Mouse (Mus musculus) embryonic facial prominence, embryonic 13.5 days (tissue): ENCODE measurements around the gene Ptch1. TPM values are rescaled to one million over a fixed set of nuclear protein-coding genes. Genes with fewer than 3 reads are reported as not detected.

Source experiments
- ATAC-seq: fragments of 200-750 bp; cut with Nextera tagmentation; 2 replicates; pipeline ENCODE4 v1.8.0; 2017; ENCODE audit warnings: low read depth; ENCODE audit not compliant: insufficient number of reproducible peaks, insufficient read depth, low FRiP score, low TSS enrichment
- H3K27ac ChIP-seq: fragments of 300-500 bp; sonication (generic); 2 replicates; pipeline ENCODE4 v1.5.1; 2015; ENCODE audit warnings: moderate library complexity, mild to moderate bottlenecking, inconsistent platforms
- H3K27me3 ChIP-seq: fragments of 300-500 bp; sonication (generic); 2 replicates; pipeline ENCODE4 v1.6.1; 2015; ENCODE audit warnings: mild to moderate bottlenecking, inconsistent platforms
- H3K36me3 ChIP-seq: fragments of 300-500 bp; sonication (generic); 2 replicates; pipeline ENCODE4 v1.6.1; 2015; ENCODE audit warnings: mild to moderate bottlenecking, inconsistent platforms
- H3K4me1 ChIP-seq: fragments of 300-500 bp; sonication (generic); 2 replicates; pipeline ENCODE4 v1.6.1; 2015; ENCODE audit warnings: inconsistent platforms
- H3K4me2 ChIP-seq: fragments of 300-500 bp; sonication (generic); 2 replicates; pipeline ENCODE4 v1.6.1; 2015; ENCODE audit warnings: moderate library complexity, mild to moderate bottlenecking, inconsistent platforms
- H3K4me3 ChIP-seq: fragments of 300-500 bp; sonication (generic); 2 replicates; pipeline ENCODE4 v1.5.1; 2015; ENCODE audit warnings: mild to moderate bottlenecking, inconsistent platforms
- H3K9ac ChIP-seq: fragments of 300-500 bp; sonication (generic); 2 replicates; pipeline ENCODE4 v1.6.1; 2015; ENCODE audit warnings: mild to moderate bottlenecking, inconsistent platforms
- H3K9me3 ChIP-seq: fragments of 300-500 bp; sonication (generic); 2 replicates; pipeline ENCODE4 v1.6.1; 2016; ENCODE audit warnings: inconsistent platforms
- WGBS: fragments of 180-500 bp; shearing (Covaris S2); methylation state at CpG from one replicate; pipeline ENCODE4 v1.1.7; 2015; ENCODE audit warnings: mixed read lengths; 5-methylcytosine and 5-hydroxymethylcytosine counted together
- polyA plus RNA-seq: library from polyadenylated mRNA; unstranded; fragments of >200 nt; fragmentation: Nextera tagmentation; extraction: Ambion mirVana; gene quantifications from 2 replicates; pipeline ENCODE4 v1.2.1, GENCODE M21; 2015

The Ptch1 gene
- polyA plus RNA-seq, 1 experiment from 2014 or later, result 30.6 TPM

GRCm38 (mm10) chr13:63569396-63569756 lies 4.0 kb downstream of the Ptch1 start:
- H3K36me3 ChIP-seq, result no peaks in the 10 kb centered on the region
- peaks cover 34% of the 10 kb centered on the region for H3K4me1 ChIP-seq
- peak overlapping the region; percentile 96 for H3K4me2 ChIP-seq
- no peak for ATAC-seq
- peaks cover 47% of the 10 kb centered on the region for H3K27me3 ChIP-seq
- WGBS, result 12% methylated on average over 5 of the region's 5 CpGs
- peak overlapping the region; percentile 75 for H3K9ac ChIP-seq
- peak overlapping the region; percentile 100 for H3K27ac ChIP-seq
- no peaks in the 10 kb centered on the region for H3K9me3 ChIP-seq
- H3K4me3 ChIP-seq, result peak overlapping the region; percentile 94

DNA sequence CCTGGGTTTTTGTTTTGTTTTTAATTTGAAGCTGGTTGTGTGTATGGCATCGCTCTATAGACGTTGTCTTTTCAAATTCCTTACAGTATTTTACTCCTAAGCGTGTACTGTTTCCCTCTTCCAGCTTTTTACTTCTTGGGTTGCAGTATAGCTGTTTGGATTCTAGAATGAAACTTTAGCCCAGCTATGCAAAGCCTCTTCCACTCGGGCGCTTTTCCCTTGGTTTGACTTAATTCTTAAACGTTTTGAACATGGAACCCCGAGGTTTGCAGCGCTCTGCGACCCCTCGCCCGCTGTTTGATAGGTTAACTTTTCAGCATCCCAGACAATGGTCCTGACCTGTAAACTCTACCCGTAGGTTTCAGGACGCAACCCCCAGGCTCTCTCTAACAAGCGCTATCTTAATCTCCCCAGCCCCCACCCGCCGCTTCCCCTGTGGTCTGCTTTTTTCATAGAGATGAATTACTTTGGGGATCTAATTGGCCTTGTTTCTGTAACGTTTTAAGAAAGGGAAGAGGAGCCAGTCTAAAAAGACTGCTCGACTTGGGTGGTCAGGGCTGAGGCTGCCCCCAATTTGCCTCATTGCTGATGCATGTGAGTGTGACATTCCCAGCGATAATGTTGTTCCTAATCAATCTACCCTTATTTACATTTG lies 4.5 kb downstream of the Ptch1 start:
- Histone ChIP-seq H3K4me1 (peaks cover 30% of the 10 kb centered on the region), H3K9ac (peak overlapping the region; percentile 75), H3K9me3 (no peaks in the 10 kb centered on the region), H3K36me3 (no peaks in the 10 kb centered on the region), H3K27me3 (peaks cover 42% of the 10 kb centered on the region), H3K4me3 (peak overlapping the region; percentile 94), H3K27ac (peak overlapping the region; percentile 100), H3K4me2 (peak overlapping the region; percentile 96)
- no peak for ATAC-seq
- 5% methylated on average over 19 of the region's 19 CpGs for WGBS

GRCm38 (mm10) chr13:63568306-63568705 lies 5.1 kb downstream of the Ptch1 start:
- under 1% methylated on average over 14 of the region's 14 CpGs for WGBS
- H3K9ac ChIP-seq, result peak overlapping the region; percentile 75
- no peaks in the 10 kb centered on the region for H3K9me3 ChIP-seq
- peaks cover 37% of the 10 kb centered on the region for H3K27me3 ChIP-seq
- no peak for ATAC-seq
- peak overlapping the region; percentile 94 for H3K4me3 ChIP-seq
- no peaks in the 10 kb centered on the region for H3K36me3 ChIP-seq
- peak overlapping the region; percentile 96 for H3K4me2 ChIP-seq
- H3K27ac ChIP-seq, result peak overlapping the region; percentile 100
- peaks cover 25% of the 10 kb centered on the region for H3K4me1 ChIP-seq

- Histone ChIP-seq H3K4me2 (peak overlapping the region; percentile 96), H3K4me3 (peak overlapping the region; percentile 94), H3K9ac (peak overlapping the region; percentile 75), H3K27ac (peak overlapping the region; percentile 100), H3K4me1 (peaks cover 24% of the 10 kb centered on the region), H3K27me3 (peaks cover 35% of the 10 kb centered on the region), H3K36me3 (no peaks in the 10 kb centered on the region), H3K9me3 (no peaks in the 10 kb centered on the region)
- WGBS, result under 1% methylated on average over 59 of the region's 62 CpGs
- ATAC-seq, result peak; percentile 82
Observed at GRCm38 (mm10) chr13:63567677-63568293, 5.6 kb downstream of the Ptch1 start.

- peak overlapping the region; percentile 96 for H3K4me2 ChIP-seq
- no peaks in the 10 kb centered on the region for H3K9me3 ChIP-seq
- peak overlapping the region; percentile 100 for H3K27ac ChIP-seq
- H3K27me3 ChIP-seq, result peaks cover 21% of the 10 kb centered on the region
- H3K4me3 ChIP-seq, result peak overlapping the region; percentile 94
- H3K9ac ChIP-seq, result peak overlapping the region; percentile 99
- H3K36me3 ChIP-seq, result no peaks in the 10 kb centered on the region
- 0% methylated on average over 46 of the region's 46 CpGs for WGBS
- peaks cover 29% of the 10 kb centered on the region for H3K4me1 ChIP-seq
- ATAC-seq, result peak; percentile 65
Observed at GRCm38 (mm10) chr13:63566018-63567015, 7.1 kb downstream of the Ptch1 start.

- WGBS, result under 1% methylated on average over 80 of the region's 99 CpGs
- ATAC-seq, result no peak
Observed at GRCm38 (mm10) chr13:63565320-63566017, 7.9 kb downstream of the Ptch1 start.

GRCm38 (mm10) chr13:63564626-63565319 lies 8.6 kb downstream of the Ptch1 start:
- H3K4me1 ChIP-seq, result peaks cover 35% of the 10 kb centered on the region
- under 1% methylated on average over 36 of the region's 36 CpGs for WGBS

More at GRCm38 (mm10) chr13:63565320-63566017, 7.9 kb downstream of the Ptch1 start:
- Histone ChIP-seq H3K4me3 (peak overlapping the region; percentile 94), H3K27ac (peak overlapping the region; percentile 100), H3K9me3 (no peaks in the 10 kb centered on the region), H3K4me1 (peaks cover 30% of the 10 kb centered on the region), H3K27me3 (peaks cover 13% of the 10 kb centered on the region), H3K9ac (peak overlapping the region; percentile 99), H3K36me3 (peaks cover 4% of the 10 kb centered on the region; the same call in 1 of the 2 replicates), H3K4me2 (peak overlapping the region; percentile 96)

DNA sequence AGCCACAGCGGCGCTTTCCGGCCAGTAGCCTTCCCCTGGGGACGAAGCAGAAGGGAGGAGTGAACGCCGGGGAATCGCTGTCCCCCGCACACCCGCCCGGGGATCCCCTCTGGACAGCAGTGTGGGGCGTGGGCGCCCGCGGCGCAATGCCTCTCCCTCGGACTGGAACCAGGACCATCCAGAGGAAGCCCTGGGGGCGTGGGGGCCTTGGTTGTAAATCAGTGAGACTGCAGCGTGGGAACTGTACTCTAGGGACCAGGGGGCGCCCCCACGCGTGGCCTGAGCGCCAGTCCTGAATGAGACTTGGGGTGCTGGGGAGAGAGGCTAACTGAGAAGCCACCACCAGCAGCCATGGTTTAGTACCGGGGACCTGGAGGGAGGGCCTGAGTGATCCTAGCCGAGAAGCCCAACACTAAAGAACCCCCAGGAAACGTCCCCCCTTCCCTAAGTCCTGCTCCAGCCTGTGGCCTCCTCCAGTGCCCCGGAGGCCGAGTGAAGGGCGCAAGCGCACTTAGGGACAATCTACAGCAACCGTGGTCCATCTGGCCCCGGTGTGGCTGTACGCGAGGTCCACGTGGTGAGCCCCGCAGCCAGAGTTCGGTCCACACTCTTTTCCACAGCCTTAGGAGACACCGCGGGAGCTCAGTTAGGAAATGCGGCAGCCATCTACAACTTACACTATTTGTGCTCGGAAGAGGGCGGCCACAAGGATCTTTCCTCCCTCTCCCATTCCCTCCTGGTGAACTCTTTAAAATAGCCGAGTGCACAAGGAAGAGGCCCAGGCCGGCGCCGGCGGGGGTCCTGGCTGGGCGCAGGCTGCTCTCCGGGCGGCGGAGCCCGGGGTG lies 9.4 kb downstream of the Ptch1 start:
- peaks cover 8% of the 10 kb centered on the region; the same call in 1 of the 2 replicates for H3K36me3 ChIP-seq
- H3K4me2 ChIP-seq, result peak overlapping the region; percentile 96
- peaks cover 38% of the 10 kb centered on the region for H3K4me1 ChIP-seq
- H3K9ac ChIP-seq, result peak overlapping the region; percentile 99
- under 1% methylated on average over 51 of the region's 51 CpGs for WGBS
- H3K27ac ChIP-seq, result peak overlapping the region; percentile 100
- no peaks in the 10 kb centered on the region for H3K9me3 ChIP-seq
- H3K4me3 ChIP-seq, result peak overlapping the region; percentile 94
- no peaks in the 10 kb centered on the region for H3K27me3 ChIP-seq
- no peak for ATAC-seq

More at GRCm38 (mm10) chr13:63564626-63565319, 8.6 kb downstream of the Ptch1 start:
- Histone ChIP-seq H3K36me3 (peaks cover 7% of the 10 kb centered on the region; the same call in 1 of the 2 replicates), H3K4me2 (peak overlapping the region; percentile 96), H3K27me3 (peaks cover 6% of the 10 kb centered on the region), H3K9me3 (no peaks in the 10 kb centered on the region), H3K9ac (peak overlapping the region; percentile 99), H3K27ac (peak overlapping the region; percentile 100), H3K4me3 (peak overlapping the region; percentile 94)
- no peak for ATAC-seq

- under 1% methylated on average over 51 of the region's 51 CpGs for WGBS
Observed at GRCm38 (mm10) chr13:63562972-63563780, 10.2 kb downstream of the Ptch1 start.

More at GRCm38 (mm10) chr13:63562972-63563780, 10.2 kb downstream of the Ptch1 start:
- peak overlapping the region; percentile 99 for H3K9ac ChIP-seq
- peaks cover 43% of the 10 kb centered on the region for H3K4me1 ChIP-seq
- H3K27ac ChIP-seq, result peak overlapping the region; percentile 100
- peaks cover 8% of the 10 kb centered on the region; the same call in 1 of the 2 replicates for H3K36me3 ChIP-seq
- ATAC-seq, result peak; percentile 30; the same call in 1 of the 2 replicates
- H3K27me3 ChIP-seq, result no peaks in the 10 kb centered on the region
- peak overlapping the region; percentile 96 for H3K4me2 ChIP-seq
- H3K9me3 ChIP-seq, result no peaks in the 10 kb centered on the region
- H3K4me3 ChIP-seq, result peak overlapping the region; percentile 94
